Mouse (Mus musculus) C2C12 (cell line): Measurements from ENCODE around the gene Canx.

ENCODE experiments used
- CEBPB ChIP-seq: IDR thresholded peaks from one replicate; pipeline ENCODE4 v1.6.1; 2011; ENCODE audit warnings: low read depth, mild to moderate bottlenecking, control low read depth, moderate library complexity
- CTCF ChIP-seq: IDR thresholded peaks from one replicate; pipeline ENCODE4 v1.5.1; 2011; ENCODE audit not compliant: control insufficient read depth, insufficient read depth, insufficient read length
- MYOG ChIP-seq: IDR thresholded peaks from one replicate; pipeline ENCODE4 v1.6.1; 2011; ENCODE audit not compliant: control insufficient read depth, insufficient read length; ENCODE audit errors: extremely low read depth

DNA sequence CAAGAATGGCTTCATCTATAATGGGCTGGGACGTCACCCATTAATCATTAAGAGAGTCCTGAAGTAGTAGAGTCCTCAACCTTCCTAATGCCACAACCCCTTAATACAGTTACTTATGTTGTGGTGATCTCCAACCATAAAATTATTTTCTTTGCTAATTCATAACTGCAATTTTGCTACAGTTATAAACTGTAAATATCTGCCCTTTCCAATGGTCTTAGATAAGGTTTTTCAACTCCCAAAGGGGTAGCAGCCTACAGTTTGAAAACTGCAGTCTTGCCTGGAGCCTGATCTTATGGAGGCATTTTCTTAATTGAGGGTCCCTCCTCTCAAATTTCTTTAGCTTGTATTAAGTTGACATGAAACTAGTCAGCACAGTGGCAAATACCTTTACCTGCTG lies 3.9 kb upstream of the Canx start:
- no peak for TF ChIP-seq CTCF
- no peak for TF ChIP-seq CEBPB
- no peak for TF ChIP-seq MYOG
